Mouse (Mus musculus): ENCODE measurements around the gene Ttc23l.
"Not testable (repeated sequence)": the region's sequence is repeated elsewhere in the genome, so short reads cannot be mapped to it uniquely, and the experiment has no call there.

The Ttc23l gene

DNA sequence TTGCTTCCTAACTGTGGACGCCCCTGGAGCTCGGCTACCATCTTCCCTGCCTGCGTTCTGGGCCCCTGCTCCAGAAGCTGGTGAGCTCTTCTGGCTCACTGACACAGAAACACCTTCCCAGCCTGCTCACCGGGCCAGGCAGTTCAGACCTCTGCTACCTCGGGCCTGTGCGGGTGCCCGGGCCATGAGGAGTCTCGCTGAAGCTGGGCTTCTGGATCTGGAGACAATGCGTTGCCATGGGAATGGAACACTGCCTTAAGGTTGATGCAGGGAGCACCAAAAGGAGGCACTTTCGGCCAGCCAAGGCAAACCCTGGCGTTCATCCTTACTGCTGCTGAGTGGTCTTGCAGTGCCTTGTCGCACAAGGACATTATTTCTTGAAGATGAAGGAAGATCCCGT, at the start of gene Ttc23l:
Gene Ttc23l, minus strand, starts transcription at position 204 of the 400 bp plus-strand sequence.
- DNase-seq (ENCODE audit: low spot score in 2 of 2), result no peak

DNA sequence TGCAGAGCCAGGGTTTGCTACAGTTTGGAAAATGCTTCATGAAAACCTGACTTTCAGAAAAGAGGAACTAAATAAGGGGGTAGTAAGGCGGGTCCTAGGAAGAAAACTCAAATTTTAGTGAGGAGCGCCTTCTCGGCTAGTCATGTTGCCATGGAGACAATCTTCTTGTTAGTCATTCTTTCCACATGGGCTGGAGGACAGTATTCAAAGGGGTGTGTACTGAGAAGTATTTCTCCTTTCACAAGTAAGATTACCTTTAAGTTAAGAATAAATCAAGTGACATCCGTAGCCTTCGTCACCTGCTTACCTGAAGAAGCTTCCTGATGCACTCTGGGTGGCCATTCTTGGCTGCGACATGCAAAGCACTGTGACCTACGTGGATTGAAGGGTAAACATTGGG, 40.9 kb upstream of the Ttc23l start:
- DNase-seq (ENCODE audit: low spot score in 2 of 2), result no peak

GRCm38 (mm10) chr15:10598259-10599225, 40.1 kb upstream of the Ttc23l start:
- no peak for DNase-seq (ENCODE audit: low spot score in 2 of 2)

DNA sequence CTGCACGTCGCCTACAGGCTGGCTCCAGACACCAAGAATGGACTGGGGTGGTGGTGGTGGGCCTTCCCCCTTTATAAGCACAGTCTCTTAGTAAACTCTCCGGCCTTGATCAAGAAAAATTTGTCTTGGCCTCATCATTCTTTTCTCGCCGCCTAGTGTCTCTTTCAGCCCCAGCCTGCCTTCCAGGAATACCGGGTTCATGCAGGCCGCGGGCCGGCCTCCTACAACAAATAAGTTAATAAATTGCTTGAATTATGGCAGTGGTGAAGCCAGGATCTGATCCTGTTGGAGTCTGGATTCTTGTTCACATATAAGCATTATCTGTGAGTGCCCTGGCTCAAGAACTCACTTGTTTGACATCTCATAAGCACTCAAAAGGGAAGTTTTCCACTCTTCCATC, 38.4 kb upstream of the Ttc23l start:
- no peak for DNase-seq (ENCODE audit: low spot score in 2 of 2)

DNA sequence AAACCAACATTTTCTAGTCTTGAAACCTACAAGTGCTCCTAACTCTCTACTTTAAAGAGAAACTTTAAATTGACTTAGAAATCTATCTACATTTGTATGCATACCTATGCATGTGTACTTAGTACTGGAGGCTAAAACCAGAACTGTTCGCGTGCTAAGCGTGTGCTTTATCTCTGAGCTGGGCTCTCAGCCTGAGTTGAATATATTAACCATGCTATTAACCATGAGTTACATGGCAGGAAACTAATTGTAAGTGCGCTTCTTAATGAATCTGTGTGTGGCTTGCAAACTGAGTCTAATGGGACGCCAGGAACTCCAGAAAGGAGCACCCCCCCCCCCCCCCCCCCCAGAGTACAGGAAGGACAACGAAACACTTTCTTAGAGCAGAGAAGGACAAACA, 36.9 kb upstream of the Ttc23l start:
- no peak for DNase-seq (ENCODE audit: low spot score in 2 of 2)

- no peak for DNase-seq (ENCODE audit: low spot score in 2 of 2)
These were observed 36.4 kb upstream of the Ttc23l start for GRCm38 (mm10) chr15:10594910-10595309.

DNA sequence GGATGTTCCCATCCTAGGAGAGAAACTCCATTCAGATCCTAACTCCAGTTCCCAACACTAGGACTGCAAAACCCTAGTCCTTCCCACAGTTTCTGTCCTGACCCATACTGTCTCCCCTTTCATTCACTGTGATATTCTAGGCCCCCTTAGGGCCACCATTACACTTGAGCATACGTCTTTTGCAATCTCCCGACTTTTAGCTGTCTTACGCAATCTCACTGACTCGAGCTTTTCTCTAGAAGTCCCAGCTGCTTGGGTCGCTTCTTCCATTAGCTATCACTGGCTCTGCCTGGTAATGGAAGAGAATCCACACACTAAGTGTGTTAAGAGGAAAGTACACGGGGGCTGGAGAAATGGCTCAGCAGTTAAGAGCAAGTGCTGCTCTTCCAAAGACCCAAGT, 34.6 kb upstream of the Ttc23l start:
- no peak for DNase-seq (ENCODE audit: low spot score in 2 of 2)

DNA sequence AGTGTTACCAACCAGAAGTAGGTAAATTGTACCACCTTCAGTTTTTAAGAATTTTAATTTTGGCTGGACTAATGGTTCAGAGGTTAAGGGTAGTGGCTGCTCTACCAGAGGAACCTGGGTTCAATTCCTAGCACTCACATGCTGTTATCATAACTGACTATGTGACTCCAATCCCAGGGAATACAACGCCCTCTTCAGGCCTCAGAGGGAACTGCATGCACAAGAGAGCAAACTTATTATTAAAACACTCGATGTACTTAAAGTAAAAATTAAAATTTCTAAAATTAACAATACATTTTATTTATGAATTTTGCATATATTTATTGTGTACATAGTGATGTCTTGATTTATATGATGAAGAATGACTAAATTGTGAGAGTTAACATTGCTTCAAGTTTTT, 28.1 kb upstream of the Ttc23l start:
- DNase-seq (ENCODE audit: low spot score in 2 of 2), result no peak

- no peak for DNase-seq (ENCODE audit: low spot score in 2 of 2)
These were observed 26.1 kb upstream of the Ttc23l start for GRCm38 (mm10) chr15:10584359-10585187.

DNA sequence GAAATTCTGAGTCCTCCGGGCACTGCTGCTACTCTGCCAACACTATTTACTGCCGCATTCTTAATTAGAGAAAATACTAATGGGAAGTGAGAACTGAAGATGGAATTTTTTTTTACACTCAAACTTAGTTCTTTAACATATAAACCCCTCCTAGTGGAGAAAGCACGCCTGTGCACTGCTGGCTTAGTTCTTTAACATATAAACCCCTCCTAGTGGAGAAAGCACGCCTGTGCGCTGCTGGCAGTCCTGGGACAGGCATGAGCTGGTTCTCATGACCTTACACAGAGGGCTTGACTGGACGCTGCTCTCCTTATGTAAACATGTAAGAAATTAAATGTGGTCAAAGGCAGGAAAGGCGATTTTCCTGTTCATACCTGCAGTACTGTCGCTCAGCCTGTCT, 24.9 kb upstream of the Ttc23l start:
- DNase-seq (ENCODE audit: low spot score in 2 of 2), result peak in 1 of 2 experiments; percentile 25

DNA sequence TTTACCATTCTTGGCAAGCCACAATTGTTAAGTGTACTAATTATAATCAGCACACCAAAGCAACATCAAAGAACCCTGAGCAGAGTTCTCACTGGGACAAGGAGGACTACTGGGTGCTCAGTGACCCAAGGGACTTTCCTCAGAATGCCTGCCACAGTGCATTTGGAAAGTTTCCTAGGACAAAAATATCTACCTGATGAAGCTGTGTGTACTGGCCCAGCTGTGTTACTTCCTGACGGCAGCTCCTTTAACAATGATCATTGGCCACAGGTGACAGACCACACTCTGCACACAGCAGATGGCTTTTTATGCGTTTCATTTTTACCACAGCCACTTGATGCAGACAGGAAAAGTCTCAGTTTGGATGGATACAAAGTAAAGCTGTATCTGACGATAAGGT, 20.7 kb upstream of the Ttc23l start:
- no peak for DNase-seq (ENCODE audit: low spot score in 2 of 2)

DNA sequence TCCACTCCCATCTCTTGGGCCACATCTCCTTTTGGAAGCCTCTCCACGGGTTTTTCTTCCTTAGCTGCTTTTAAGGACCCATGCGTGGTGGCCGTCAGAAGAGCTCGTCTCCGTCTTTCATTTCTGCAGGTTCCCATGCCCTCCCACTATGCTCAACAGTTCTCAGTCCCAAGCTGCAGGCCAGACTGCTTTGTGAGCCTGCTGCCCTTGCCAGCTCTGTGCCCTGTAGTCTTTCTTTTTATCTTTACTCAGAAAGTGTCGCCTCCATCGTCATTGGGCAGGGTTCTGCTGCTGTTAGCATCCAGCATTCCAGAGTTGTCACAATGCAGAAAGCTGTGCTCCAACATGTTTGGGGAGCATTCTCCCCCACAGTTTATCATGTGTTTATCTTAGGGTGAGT, 8.0 kb upstream of the Ttc23l start:
- no peak for DNase-seq (ENCODE audit: low spot score in 2 of 2)

DNA sequence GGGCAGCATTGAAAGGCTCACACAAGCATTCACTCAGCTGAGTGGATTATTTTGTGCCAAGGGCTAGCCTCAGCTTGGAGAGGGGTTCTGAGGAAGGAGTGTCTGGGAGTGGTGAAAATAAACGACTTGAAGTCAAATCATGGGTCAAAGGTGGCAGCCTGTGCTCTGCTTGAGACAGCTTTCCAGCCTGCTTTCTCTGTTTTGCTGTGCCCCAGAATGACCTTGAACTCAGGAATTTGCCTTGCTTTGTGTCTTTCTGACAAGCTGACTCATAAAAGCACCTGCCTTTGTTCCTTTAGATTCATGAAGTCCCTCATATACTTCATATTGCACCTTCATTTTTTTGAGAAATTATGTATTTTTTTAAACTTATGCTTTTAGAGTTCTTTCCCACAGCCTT, 5.7 kb upstream of the Ttc23l start:
- DNase-seq (ENCODE audit: low spot score in 2 of 2), result no peak

- no peak for DNase-seq (ENCODE audit: low spot score in 2 of 2)
These were observed 3.8 kb upstream of the Ttc23l start for GRCm38 (mm10) chr15:10562281-10562680.

GRCm38 (mm10) chr15:10560005-10560404, 1.5 kb upstream of the Ttc23l start:
- DNase-seq (ENCODE audit: low spot score in 2 of 2), result no peak

DNA sequence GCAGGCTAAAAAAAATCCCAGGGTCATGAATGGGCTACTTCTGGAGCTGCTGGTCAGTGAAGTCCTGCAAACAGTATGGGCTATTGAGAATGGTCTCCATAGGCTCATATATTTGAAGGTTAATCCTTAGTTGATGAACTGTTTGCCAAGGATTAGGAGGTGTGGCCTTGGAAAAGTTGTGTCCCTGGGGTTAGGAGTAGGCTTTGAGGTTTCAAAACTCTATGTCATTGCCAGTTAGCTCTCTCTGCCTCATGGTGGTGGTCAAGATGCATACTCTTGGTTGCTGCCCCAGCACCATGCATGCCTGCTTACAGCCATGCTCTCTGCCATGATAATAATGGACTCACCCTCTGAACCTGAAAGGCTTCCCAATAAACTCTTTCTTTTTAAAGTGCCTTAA, 4.1 kb downstream of the Ttc23l start:
- no peak for DNase-seq (ENCODE audit: low spot score in 2 of 2)

DNA sequence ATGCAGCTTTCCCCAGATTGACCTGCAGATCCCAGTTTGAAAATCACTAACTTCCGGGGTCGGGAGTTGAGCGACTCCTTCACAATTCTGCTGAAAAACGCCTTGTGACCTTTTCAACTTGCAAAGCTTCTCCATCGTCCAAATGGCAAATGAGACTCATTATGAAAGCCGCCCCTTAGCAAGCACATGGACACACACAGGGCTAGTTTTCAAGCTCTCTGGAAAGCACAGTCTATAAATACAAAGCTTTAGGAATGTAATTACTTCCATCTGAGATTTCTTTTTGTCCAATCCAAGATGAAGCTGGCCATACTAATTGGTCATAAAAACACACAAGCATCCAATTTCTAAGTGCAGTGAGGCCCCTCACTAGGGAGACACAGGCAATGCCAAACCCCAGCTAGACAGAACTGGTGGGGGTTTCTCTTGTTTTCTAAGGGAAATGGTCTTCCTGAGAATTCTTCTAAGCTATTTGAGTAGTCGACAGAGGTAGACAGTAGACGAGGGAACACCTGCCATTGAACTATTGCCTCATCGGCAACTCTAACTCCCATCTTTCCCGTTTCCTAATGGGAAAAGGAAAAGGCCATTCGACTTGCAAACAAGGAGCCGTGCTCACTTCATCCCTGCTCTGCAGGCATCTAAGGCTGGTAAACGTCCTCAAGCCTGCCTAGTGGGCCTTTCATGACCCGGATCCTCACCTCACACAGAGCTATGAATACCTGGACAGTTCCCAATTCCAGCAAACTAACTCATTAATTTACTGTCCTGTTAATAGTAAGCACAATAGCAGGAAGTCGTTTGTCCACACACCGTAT, 18.0 kb downstream of the Ttc23l start:
- DNase-seq (ENCODE audit: low spot score in 2 of 2), result no peak

- DNase-seq (ENCODE audit: low spot score in 2 of 2), result no peak
These were observed 22.5 kb downstream of the Ttc23l start for GRCm38 (mm10) chr15:10535969-10536368.

DNA sequence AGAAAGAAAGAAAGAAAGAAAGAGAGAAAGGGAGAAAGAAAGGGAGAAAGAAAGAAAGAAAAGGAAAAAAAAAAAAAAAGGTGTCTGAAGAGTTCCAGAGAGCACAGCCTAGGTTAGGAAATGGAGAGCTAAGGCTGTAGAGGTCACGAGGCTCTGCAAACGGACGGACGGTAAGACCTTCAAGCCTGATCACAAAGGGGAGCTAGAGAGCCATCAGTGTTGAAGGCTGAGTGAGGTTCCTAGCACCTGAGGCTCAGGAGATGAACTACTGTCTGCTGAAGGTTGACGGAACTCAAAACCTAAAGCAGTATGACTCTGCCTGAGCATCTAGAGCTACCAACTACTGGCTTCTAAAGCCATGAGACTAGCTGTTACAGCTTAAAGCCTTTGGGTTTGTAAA, 23.9 kb downstream of the Ttc23l start:
- DNase-seq (ENCODE audit: low spot score in 2 of 2), result no peak

DNA sequence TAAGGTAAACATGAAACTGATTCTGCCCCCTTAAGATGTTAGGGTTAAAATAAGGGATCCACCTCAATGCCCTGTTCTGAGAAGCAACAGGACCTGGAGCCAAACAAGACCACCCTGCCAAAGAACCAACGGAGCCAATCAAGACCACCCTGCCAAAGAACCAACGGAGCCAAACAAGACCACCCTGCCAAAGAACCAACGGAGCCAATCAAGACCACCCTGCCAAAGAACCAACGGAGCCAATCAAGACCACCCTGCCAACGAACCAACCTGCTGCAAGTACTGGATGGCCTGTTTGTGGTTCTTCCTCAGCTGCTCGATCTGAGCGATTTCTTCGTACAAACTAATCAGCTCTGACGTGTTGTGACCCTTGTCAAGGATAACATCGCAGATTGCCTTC, 25.1 kb downstream of the Ttc23l start:
- DNase-seq (ENCODE audit: low spot score in 2 of 2), result not testable (repeated sequence)

DNA sequence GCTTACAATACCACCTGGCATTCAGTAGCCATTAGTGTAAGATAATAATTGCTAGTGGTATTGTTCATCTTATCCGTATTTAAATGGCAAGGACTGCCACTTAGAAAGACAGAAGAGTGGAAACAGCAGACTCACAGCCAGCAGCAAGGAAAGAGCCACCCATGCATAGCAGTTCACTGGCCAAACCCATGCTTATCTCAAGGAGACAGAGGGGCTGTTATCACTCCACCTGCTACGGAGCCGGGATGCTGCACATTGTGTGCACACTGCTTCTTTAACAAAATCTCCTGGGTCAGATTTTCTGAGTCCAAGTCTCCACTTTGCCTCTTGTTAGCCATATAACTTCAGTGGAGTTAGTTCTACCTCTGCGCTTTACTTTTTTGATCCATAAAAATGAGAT, 27.1 kb downstream of the Ttc23l start:
- DNase-seq (ENCODE audit: low spot score in 2 of 2), result no peak

GRCm38 (mm10) chr15:10525896-10526295, 32.6 kb downstream of the Ttc23l start:
- no peak for DNase-seq (ENCODE audit: low spot score in 2 of 2)
